Mouse (Mus musculus) limb, embryonic 14.5 days (tissue): ENCODE measurements around the gene Sarnp. TPM values are rescaled to one million over a fixed set of nuclear protein-coding genes. Genes with fewer than 3 reads are reported as not detected.

Experiments used
- ATAC-seq: fragments of 200-750 bp; cut with Nextera tagmentation; 2 replicates; pipeline ENCODE4 v1.8.0; 2017; ENCODE audit warnings: low read depth, moderate number of reproducible peaks, moderate TSS enrichment; ENCODE audit not compliant: low FRiP score
- DNase-seq: peaks from one replicate; pipeline ENCODE4 v3.0.0-alpha.2; 2015; ENCODE audit warnings: low spot score
- H3K27ac ChIP-seq: fragments of 300-500 bp; sonication (generic); replicated peaks from 2 replicates; pipeline ENCODE4 v1.5.1; 2014; ENCODE audit warnings: low read depth, mild to moderate bottlenecking, low read length, moderate library complexity, mixed read lengths
- H3K27me3 ChIP-seq: fragments of 300-500 bp; sonication (generic); 2 replicates; pipeline ENCODE4 v1.6.1; 2014; ENCODE audit warnings: low read length, mixed read lengths; ENCODE audit not compliant: control insufficient read depth, insufficient read depth
- H3K36me3 ChIP-seq: fragments of 300-500 bp; sonication (generic); 2 replicates; pipeline ENCODE4 v1.6.1; 2014; ENCODE audit warnings: mild to moderate bottlenecking, low read length, moderate library complexity, mixed read lengths; ENCODE audit not compliant: control insufficient read depth, insufficient read depth
- H3K4me1 ChIP-seq: fragments of 300-500 bp; sonication (generic); 2 replicates; pipeline ENCODE4 v1.6.1; 2014; ENCODE audit warnings: antibody characterized with exemption, low read length, mixed read lengths; ENCODE audit not compliant: control insufficient read depth, insufficient read depth
- H3K4me2 ChIP-seq: fragments of 300-500 bp; sonication (generic); replicated peaks from 2 replicates; pipeline ENCODE4 v1.6.1; 2014; ENCODE audit warnings: low read depth, mild to moderate bottlenecking, low read length, moderate library complexity; ENCODE audit not compliant: severe bottlenecking
- H3K4me3 ChIP-seq: fragments of 300-500 bp; sonication (generic); replicated peaks from 2 replicates; pipeline ENCODE4 v1.5.1; 2014; ENCODE audit warnings: low read length
- H3K9ac ChIP-seq: fragments of 300-500 bp; sonication (generic); 2 replicates; pipeline ENCODE4 v1.6.1; 2014; ENCODE audit warnings: mild to moderate bottlenecking, low read depth, low read length, moderate library complexity; ENCODE audit not compliant: severe bottlenecking
- H3K9me3 ChIP-seq: fragments of 300-500 bp; sonication (generic); 2 replicates; pipeline ENCODE4 v1.6.1; 2016; ENCODE audit warnings: low read length; ENCODE audit not compliant: control insufficient read depth
- POLR2A ChIP-seq: fragments of 200-500 bp; IDR thresholded peaks from 2 replicates; pipeline ENCODE4 v1.8.0; 2012; ENCODE audit warnings: inconsistent platforms, mild to moderate bottlenecking, moderate library complexity, borderline replicate concordance; ENCODE audit not compliant: insufficient read depth, insufficient read length; ENCODE audit errors: extremely low read depth
- WGBS: fragments of 180-500 bp; shearing (Covaris S2); extraction: QIAGEN DNeasy Blood & Tissue Kit; methylation state at CpG from one replicate; pipeline ENCODE4 v1.1.7; 2014; 5-methylcytosine and 5-hydroxymethylcytosine counted together
- polyA plus RNA-seq, 2 experiments: library from polyadenylated mRNA; depleted of rRNA in 1 of 2; stranded (reverse) in 1 of 2; unstranded in 1 of 2; fragments of >200 nt; fragmentation: Nextera tagmentation in 1 of 2; extraction: Ambion mirVana in 1 of 2; gene quantifications; 2 replicates each; pipeline versions ENCODE4 v1.2.1 to v1.2.3; 2012 to 2014

Sarnp gene
- polyA plus RNA-seq, 2 experiments: 122 to 200 TPM

DNA sequence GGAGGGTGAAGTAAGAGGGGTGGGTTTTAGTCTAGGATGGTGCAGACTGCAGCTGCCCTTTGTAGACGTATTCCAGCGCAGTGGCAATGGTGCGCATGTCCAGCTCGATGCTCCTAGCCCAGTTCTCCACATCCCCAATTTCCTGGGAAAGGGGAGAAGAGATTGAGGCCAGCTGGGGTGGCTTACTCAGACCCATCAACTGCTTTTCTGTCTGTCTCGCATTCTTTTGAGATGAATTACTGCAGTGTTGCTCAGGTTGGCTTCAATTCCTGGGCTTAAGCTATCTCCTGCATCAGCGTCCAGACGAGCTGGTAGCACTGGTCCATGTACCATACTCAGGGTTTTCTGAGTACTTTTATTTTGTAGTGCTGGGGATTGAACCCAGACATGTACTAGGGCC is 102.8 kb downstream of the Sarnp start:
- Histone ChIP-seq H3K9me3 (no peaks in the 10 kb centered on the region), H3K9ac (no peak overlapping the region), H3K36me3 (peaks cover 35% of the 10 kb centered on the region), H3K27me3 (no peaks in the 10 kb centered on the region), H3K4me3 (no peak overlapping the region), H3K4me2 (no peak overlapping the region), H3K27ac (no peak overlapping the region), H3K4me1 (peaks cover 22% of the 10 kb centered on the region)
- 76% methylated on average over 7 of the region's 7 CpGs for WGBS
- DNase-seq: no peak
- TF ChIP-seq POLR2A: no peak
- no peak for ATAC-seq

DNA sequence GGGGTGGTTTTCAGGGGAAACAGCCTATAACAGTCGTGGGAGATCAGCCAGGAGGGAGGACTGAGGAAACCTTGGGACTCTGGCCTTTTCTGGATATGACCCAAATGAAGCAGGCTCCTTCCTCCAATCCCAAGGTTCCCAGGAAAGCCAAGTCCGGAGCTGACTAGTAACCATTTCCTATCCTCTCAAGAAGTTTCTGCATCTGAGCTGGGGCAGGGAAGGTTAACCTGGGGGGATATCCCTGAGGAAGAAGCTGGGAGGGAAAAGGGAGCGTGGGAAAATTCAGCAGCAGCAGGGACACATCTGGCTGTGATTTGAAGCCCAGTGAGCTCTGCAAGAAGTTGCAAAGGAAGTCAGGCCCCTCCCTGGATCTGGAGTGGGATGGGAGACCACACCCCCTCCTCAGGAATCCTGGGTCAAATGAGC is 103.6 kb downstream of the Sarnp start:
- Histone ChIP-seq H3K4me3 (no peak overlapping the region), H3K27me3 (no peaks in the 10 kb centered on the region), H3K36me3 (peaks cover 29% of the 10 kb centered on the region), H3K9me3 (no peaks in the 10 kb centered on the region), H3K9ac (no peak overlapping the region), H3K4me2 (no peak overlapping the region), H3K27ac (0 out of 2 replicates have a peak overlapping the region, but pooled peaks have one; percentile 13), H3K4me1 (peaks cover 22% of the 10 kb centered on the region)
- WGBS: 26% methylated on average over 3 of the region's 3 CpGs
- DNase-seq: peak; percentile 58
- no peak for TF ChIP-seq POLR2A
- no peak; the same call in 1 of the 2 replicates for ATAC-seq

DNA sequence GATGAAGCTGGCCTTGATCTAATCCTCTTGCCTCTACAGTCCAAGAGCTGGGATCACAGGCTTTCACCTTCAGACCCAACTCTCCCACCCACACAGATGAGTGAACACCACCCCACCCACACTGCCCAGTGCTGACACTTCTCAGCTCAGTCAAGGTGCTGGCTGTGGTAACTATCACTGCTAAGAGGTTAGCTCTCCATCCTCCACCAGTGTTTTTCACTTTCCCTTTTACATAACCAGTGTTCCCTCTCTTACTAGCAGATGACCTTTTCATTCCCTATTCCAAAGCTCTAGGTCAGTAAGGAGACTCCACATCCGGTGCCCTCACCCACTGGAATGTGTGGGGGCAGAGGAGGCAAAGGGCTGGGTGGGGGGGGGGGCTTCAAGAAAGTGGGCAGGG is 104.1 kb downstream of the Sarnp start:
- Histone ChIP-seq H3K4me1 (peaks cover 22% of the 10 kb centered on the region), H3K9me3 (no peaks in the 10 kb centered on the region), H3K27ac (no peak overlapping the region), H3K4me2 (no peak overlapping the region), H3K4me3 (no peak overlapping the region), H3K27me3 (no peaks in the 10 kb centered on the region), H3K36me3 (peaks cover 25% of the 10 kb centered on the region), H3K9ac (no peak overlapping the region)
- 77% methylated on average over 1 of the region's 1 CpGs for WGBS
- no peak for ATAC-seq
- no peak for DNase-seq
- no peak for TF ChIP-seq POLR2A

DNA sequence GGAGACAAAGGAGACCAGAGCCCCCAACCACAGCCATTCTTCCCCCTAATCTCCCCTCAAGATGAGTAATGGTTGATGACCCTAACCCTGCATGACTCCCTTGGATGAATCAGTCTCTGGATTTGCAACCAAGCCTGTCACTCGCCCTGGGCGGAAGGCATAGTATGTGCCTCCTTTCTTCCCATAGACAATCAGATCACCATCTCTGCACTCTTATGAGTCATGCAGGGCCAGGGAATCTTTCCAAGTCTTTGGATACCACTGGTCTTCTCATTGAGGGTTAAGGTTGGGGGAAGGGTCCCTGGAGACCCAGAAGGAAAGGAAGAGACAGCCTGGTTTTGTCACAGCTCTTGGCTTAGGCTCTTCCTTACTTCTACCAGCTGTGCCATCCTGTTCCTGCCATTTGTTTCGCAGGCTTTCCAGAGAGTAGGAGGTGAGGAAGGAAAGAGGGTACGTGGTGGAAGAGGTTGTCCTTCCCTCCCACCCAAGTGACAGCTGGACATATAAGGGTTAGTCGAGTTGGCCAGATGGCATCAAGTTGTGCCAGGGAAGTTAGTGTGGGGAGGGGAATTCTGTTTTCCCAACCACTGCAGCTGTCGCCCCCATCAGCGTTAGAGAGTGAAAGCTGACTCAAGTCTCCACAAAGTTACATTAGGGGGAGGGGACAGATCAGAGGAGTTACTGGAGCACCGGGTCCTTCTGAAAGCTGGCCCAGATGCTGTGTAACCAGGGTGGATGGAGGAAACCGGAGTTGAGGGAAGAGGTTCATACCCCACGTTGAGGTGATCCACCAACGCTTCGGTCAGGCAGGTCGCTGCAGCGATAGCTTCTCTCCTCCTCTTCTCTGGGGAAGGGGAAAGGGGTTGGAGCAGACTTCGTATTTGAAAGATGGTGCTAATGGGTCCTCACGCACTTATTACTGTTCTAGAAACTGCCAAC is 105.0 kb downstream of the Sarnp start:
- H3K9me3 ChIP-seq: no peaks in the 10 kb centered on the region
- peak overlapping the region; percentile 46 for H3K4me2 ChIP-seq
- H3K4me3 ChIP-seq: peak overlapping the region; percentile 71
- peak; percentile 18 for DNase-seq
- TF ChIP-seq POLR2A: no peak
- peak overlapping the region; percentile 64 for H3K9ac ChIP-seq
- H3K27me3 ChIP-seq: no peaks in the 10 kb centered on the region
- no peak for ATAC-seq
- WGBS: 70% methylated on average over 16 of the region's 16 CpGs
- H3K4me1 ChIP-seq: peaks cover 22% of the 10 kb centered on the region
- H3K36me3 ChIP-seq: peaks cover 17% of the 10 kb centered on the region
- H3K27ac ChIP-seq: no peak overlapping the region

DNA sequence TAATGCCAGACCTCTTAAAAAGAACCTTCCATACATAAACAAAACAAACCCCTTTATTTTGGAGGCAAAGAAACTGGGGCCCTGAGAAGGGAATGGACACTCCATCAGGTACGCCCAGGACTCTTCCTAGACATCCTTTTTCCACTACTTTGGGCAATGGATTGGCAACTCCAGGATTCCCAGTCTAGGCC is 105.6 kb downstream of the Sarnp start, which contains the start of gene Rdh5:
Gene Rdh5 (minus strand): TSS at position 67 of the 191 bp plus-strand sequence.
- Histone ChIP-seq H3K36me3 (peaks cover 11% of the 10 kb centered on the region), H3K4me1 (peaks cover 22% of the 10 kb centered on the region), H3K4me3 (peak within 1 kb of the TSS; percentile 71), H3K27ac (peak within 1 kb of the TSS; percentile 80), H3K9me3 (no peaks in the 10 kb centered on the region), H3K4me2 (peak within 1 kb of the TSS; percentile 46), H3K9ac (peak within 1 kb of the TSS; percentile 64), H3K27me3 (no peaks in the 10 kb centered on the region)
- TF ChIP-seq POLR2A: no peak
- DNase-seq (no peak), ATAC-seq (no peak)
- 18% methylated on average over 1 of the region's 1 CpGs for WGBS
